In the genomic region with DNA sequence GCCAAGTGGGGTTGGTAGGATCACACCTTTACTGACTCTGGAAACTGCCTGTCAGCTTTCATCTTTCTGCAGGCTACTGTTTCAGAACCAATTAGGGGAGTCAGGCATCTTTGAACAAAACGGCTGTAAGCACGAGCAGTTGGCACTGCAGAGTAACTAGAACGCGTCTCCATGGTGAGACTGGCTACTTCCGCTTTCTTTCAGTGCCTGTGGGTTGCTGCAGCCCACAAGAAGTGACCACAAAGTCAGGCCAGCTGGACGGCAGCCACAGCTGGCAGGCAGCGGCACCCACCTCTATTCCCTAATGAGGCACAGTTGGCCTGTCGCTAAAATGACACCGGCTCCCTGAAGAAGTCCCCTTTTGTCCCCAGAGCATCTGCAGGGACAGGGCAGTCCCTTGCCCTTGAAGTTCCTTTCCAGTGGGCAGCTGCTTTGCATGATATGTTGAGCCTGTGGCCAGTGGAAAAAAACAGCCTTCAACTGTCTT, we compare ENCODE assay signal across 9 mouse cellular contexts.
DNase-seq lines count a peak whose midpoint lies in the region; ATAC-seq lines count a peak whose summit lies in the region.
"Had no signal": no experiment of that assay in that cellular context is flagged by ENCODE, and none has a peak within 500 bp of the region (broad histone marks: within the 10 kb centered on the region; RNA-seq: fewer than 3 reads in every experiment).

No protein-coding gene starts in this region.

- H3K9ac ChIP-seq in kidney, embryonic 14.5 days (ENCODE audit: low read depth, low read length), result no peak overlapping the region; the same call in 1 of the 2 replicates
- H3K9ac ChIP-seq: limb, embryonic 13.5 days had no signal

- H3K4me1 ChIP-seq in kidney, embryonic 14.5 days (ENCODE audit: control insufficient read depth, insufficient read depth, low read length), result 0 out of 2 replicates have a peak, but pooled peaks cover 3% of the 10 kb centered on the region

- no peaks in the 10 kb centered on the region for H3K9me3 ChIP-seq in kidney, embryonic 14.5 days (ENCODE audit: control insufficient read depth, low read length)

- H3K27me3 ChIP-seq in kidney, embryonic 14.5 days (ENCODE audit: control insufficient read depth, insufficient read depth, low read length), result no peaks in the 10 kb centered on the region
- H3K27me3 ChIP-seq: limb, embryonic 13.5 days had no signal

- no peak overlapping the region for H3K4me3 ChIP-seq in kidney, embryonic 14.5 days (ENCODE audit: low read length)
- H3K4me3 ChIP-seq: limb, embryonic 13.5 days had no signal

- H3K27ac ChIP-seq in kidney, embryonic 14.5 days (ENCODE audit: low read depth, low read length), result no peak overlapping the region
- H3K27ac ChIP-seq: limb, embryonic 13.5 days had no signal

- ATAC-seq in kidney, embryonic 14.5 days (ENCODE audit: low FRiP score, low TSS enrichment), result no peak

- H3K36me3 ChIP-seq in kidney, embryonic 14.5 days (ENCODE audit: control insufficient read depth, insufficient read depth, low read length), result no peaks in the 10 kb centered on the region
- H3K36me3 ChIP-seq: limb, embryonic 13.5 days had no signal

- DNase-seq in kidney, adult 18-20 months, result peak; percentile 16
- DNase-seq in adrenal gland, postnatal 25 days, result peak; percentile 62
- DNase-seq in gastrocnemius, postnatal 14 days, result peak; percentile 51
- peak; percentile 77 to 81 for DNase-seq in layer of hippocampus, adult 8-10 months (ENCODE audit: low spot score in 2 of 2)
- DNase-seq in lung, postnatal 36 days, result peak; percentile 83
- DNase-seq in right cerebral cortex, postnatal 4 days, result peak; percentile 64
- DNase-seq in urinary bladder, postnatal 10 days (ENCODE audit: low spot score), result no peak

- WGBS in kidney, embryonic 14.5 days, result 17% methylated on average over 9 of the region's 9 CpGs

- intact Hi-C loops in gastrocnemius, postnatal 14 days (cut with DNase I; ENCODE audit: low total_unique reads), result no loop called here

- no peak overlapping the region for H3K4me2 ChIP-seq in kidney, embryonic 14.5 days (replicated peaks; ENCODE audit: low read depth, low read length)
- H3K4me2 ChIP-seq: limb, embryonic 13.5 days had no signal
